Mouse (Mus musculus): ENCODE data around the gene Col4a2. TPM values are rescaled to one million over a fixed set of nuclear protein-coding genes. Genes with fewer than 3 reads are reported as not detected.

Gene Col4a2
- total RNA-seq, 2 experiments from 2014 or later: 46.4 to 57.3 TPM

- no peak for DNase-seq
Measured at GRCm38 (mm10) chr8:11361546-11362277, 49.1 kb downstream of the Col4a2 start.

- DNase-seq: no peak
Measured at GRCm38 (mm10) chr8:11362278-11363214, 49.9 kb downstream of the Col4a2 start.

- DNase-seq: no peak
Measured at GRCm38 (mm10) chr8:11363340-11364126, 50.9 kb downstream of the Col4a2 start.

GRCm38 (mm10) chr8:11366251-11366650 is 53.6 kb downstream of the Col4a2 start:
- DNase-seq: no peak

- DNase-seq: no peak
Measured at GRCm38 (mm10) chr8:11366741-11367140, 54.1 kb downstream of the Col4a2 start.

GRCm38 (mm10) chr8:11367670-11368069 is 55.1 kb downstream of the Col4a2 start:
- DNase-seq: no peak

GRCm38 (mm10) chr8:11369526-11370203 is 57.1 kb downstream of the Col4a2 start:
- no peak for DNase-seq

GRCm38 (mm10) chr8:11371347-11371746 is 58.7 kb downstream of the Col4a2 start:
- DNase-seq: no peak

GRCm38 (mm10) chr8:11372080-11372479 is 59.5 kb downstream of the Col4a2 start:
- DNase-seq: no peak

GRCm38 (mm10) chr8:11373643-11374325 is 61.2 kb downstream of the Col4a2 start:
- no peak for DNase-seq

GRCm38 (mm10) chr8:11374326-11375076 is 61.9 kb downstream of the Col4a2 start:
- DNase-seq: no peak

GRCm38 (mm10) chr8:11375749-11376438 is 63.3 kb downstream of the Col4a2 start:
- no peak for DNase-seq

GRCm38 (mm10) chr8:11377391-11378210 is 65.0 kb downstream of the Col4a2 start:
- no peak for DNase-seq

GRCm38 (mm10) chr8:11379590-11379989 is 67.0 kb downstream of the Col4a2 start:
- no peak for DNase-seq

GRCm38 (mm10) chr8:11381544-11381943 is 68.9 kb downstream of the Col4a2 start:
- DNase-seq: no peak

- peak; percentile 76 to 77 for DNase-seq
Measured at GRCm38 (mm10) chr8:11382059-11382810, 69.6 kb downstream of the Col4a2 start.

GRCm38 (mm10) chr8:11382933-11383332 is 70.3 kb downstream of the Col4a2 start:
- no peak for DNase-seq

- DNase-seq: no peak
Measured at GRCm38 (mm10) chr8:11383379-11383778, 70.8 kb downstream of the Col4a2 start.
